Mouse (Mus musculus) cerebral cortex, adult 2 months (tissue): ENCODE results near the gene Myom1.

ENCODE experiments used
- WGBS: fragments of 180-500 bp; shearing (Covaris S2); methylation state at CpG from one replicate; pipeline ENCODE4 v1.1.7; 2018; 5-methylcytosine and 5-hydroxymethylcytosine counted together

Myom1 gene

GRCm38 (mm10) chr17:71098606-71099005 is 96.2 kb downstream of the Myom1 start:
- 79% methylated on average over 3 of the region's 3 CpGs for WGBS

- WGBS: 25% methylated on average over 17 of the region's 17 CpGs
Observed at GRCm38 (mm10) chr17:71102571-71103551, 100.4 kb downstream of the Myom1 start.

DNA sequence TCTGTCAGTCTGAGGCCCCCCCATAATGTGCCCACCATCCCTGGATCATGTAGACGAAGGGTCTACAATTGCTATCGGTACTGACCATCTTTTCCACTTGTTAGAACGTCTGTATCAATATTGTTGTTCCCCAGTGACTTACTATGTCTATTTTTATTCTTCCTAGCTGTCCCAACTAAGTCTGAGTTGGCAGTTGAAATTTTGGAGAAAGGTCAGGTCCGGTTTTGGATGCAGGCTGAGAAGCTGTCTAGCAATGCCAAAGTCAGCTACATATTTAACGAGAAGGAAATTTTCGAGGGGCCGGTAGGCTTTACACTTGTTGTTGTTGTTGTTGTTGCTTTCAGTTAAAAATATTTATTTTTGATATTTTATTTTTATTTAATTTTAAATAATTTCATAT is 102.9 kb downstream of the Myom1 start:
- 92% methylated on average over 7 of the region's 7 CpGs for WGBS

DNA sequence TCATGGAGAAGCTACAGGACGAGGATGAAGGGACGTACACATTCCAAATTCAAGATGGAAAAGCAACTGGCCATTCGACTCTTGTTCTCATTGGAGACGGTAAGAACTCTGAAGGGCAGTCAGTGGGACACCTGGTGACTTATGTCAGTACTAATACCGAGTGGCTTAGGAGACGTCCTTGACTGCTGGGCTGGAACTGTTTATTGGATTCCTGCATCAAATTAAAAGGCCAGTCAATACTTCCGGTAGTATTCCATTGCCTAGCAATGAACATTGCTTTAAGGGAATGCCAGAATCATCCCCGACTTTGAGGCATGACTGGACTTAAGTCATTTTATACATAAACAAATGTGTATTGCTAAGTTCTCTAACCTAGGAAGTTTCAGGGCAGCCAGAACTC is 103.8 kb downstream of the Myom1 start:
- WGBS: 91% methylated on average over 8 of the region's 8 CpGs

GRCm38 (mm10) chr17:71110753-71111265 is 108.4 kb downstream of the Myom1 start:
- 92% methylated on average over 6 of the region's 6 CpGs for WGBS

DNA sequence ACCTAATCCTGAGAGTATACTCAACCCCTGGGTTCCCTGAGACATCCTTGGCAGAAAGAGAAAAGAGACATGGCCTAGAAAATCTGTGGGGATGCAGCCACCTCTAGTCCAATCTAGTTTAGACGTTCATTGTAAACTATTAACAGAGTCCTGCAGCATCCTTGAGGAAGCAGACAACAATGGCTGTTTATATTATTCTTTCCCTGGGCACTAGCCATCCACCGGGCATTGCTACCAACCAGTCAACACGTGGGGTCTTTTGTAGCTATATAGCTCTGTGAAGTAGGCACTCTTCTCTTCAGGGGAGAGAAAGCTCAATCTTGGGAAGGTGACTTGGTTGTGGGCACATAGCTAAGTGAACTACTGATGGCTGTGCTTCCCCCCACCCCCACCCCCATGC is 110.3 kb downstream of the Myom1 start:
- WGBS: 78% methylated on average over 3 of the region's 3 CpGs

DNA sequence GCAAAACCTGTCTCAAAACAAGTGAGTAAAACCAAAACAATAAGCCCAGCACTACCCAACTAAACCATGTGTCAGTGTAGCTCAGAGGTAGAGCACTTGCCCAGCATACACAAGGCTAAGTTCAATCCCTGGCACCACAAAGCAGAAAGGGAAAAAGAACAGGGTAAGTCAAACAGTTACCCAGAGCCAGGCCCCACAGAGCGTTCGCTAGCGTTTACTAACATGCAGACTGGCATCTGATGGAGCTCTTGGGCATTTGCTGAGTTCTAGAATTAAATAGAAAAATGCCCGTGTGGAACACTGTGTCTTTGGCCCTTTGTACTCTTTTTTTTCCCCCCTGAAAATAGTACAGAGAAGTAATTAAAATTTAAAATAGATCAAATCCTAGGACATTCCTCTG is 111.8 kb downstream of the Myom1 start:
- WGBS: 82% methylated on average over 4 of the region's 4 CpGs

GRCm38 (mm10) chr17:71117956-71118355 is 115.5 kb downstream of the Myom1 start:
- WGBS: 94% methylated on average over 4 of the region's 4 CpGs

DNA sequence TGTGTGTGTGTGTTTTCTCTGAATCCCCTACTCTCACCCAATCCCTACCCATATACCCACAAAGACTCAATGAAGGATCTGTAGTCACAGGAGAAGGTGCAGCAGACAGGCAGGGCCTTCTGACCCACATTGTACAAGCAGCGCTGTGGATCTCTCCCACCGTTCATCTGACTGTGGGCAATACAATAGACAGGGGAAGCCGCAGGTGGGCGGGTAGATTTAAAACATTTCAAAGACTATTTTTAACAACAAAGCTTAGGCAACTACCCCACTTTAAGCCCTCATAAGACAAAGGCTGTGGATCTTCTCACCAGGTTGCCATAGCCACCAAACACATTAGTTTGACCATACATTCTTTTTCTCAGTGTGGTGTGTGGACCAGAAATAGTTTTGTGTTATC is 116.2 kb downstream of the Myom1 start:
- 48% methylated on average over 4 of the region's 4 CpGs for WGBS

DNA sequence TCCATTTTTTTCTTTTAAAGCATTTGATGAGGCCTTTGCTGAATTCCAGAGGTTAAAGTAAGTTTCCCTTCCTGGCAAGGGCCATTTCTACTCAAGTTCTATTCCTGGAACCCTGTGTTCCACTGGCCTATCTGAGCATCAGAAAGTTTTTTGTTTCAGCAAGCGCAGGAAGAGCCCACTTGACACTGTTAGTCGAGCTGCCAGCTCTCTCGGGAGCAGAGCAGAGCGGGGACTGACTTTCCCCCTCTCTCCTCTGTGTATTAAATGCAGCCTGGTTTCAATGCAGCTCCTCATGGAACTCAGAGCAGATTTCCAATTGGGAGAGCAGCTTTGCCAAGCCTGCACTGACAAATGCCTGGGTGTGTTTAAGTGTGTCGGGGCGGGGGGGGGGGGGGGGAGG is 118.2 kb downstream of the Myom1 start:
- WGBS: 63% methylated on average over 4 of the region's 6 CpGs

DNA sequence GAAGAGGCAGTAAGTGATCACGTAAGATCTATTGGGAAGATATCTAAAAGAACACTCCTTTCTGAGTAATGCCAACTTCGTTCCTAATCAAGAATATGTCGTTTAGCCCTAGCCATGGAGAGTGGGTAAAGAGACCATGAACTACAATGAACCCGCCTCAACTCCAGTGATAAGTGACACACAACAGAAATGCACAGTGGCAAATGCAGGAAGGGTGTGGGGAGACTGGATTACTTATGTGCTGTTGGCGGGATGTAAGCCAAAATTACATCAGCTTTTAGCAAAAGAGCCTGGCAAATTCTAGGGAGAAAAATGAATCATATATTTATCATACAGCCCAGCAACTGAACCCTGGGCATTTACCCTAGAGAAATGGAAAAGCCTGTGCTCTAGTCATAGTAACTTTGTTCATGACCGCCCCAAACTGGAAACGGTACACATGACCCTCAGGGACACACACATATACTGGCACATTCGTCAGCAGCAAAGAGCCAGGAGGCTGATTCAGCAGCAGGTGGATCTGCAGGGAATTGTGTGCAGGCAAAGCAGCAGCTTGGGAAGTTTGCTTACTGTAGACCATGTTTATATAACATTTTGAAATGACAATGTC is 121.7 kb downstream of the Myom1 start:
- WGBS: 62% methylated on average over 8 of the region's 8 CpGs

DNA sequence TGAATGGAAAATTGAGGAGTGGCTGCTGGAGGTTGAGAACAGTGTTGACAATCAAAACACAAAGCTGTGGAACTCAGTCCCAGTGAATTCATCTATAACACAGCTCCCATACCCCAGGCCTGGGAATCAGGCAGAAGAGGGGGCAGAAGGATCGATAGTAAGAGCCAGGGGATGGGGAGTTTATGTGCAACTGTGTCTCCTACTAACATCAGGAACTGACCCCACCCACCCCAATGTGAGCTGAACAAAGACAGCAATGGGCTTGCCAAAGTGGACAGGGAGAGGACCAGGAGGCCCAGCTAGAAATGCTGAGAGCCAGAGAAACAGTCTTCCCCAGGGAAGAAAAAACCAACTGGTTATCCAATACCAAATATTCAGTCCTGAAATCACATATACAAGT is 122.2 kb downstream of the Myom1 start:
- 70% methylated on average over 1 of the region's 1 CpGs for WGBS

DNA sequence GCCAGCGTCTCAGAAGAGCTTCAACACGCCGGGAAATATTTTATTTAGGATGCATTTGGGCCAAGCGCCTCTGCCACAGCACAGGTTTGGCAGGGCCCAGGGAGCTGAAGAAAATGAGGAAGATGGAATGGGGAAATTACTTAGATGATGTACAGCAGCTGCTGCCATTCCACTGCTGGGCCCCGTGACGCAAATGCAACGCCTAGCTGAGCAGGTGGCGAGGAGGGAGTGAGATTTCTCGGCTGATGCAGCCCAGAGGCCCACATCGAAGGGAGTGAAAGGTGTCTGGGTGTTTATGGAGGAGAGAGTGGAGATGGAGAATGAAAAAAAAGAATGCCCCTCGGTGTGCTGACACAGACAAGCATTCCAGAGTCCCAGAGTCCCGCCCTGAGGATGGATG is 123.1 kb downstream of the Myom1 start:
- WGBS: 53% methylated on average over 12 of the region's 12 CpGs

DNA sequence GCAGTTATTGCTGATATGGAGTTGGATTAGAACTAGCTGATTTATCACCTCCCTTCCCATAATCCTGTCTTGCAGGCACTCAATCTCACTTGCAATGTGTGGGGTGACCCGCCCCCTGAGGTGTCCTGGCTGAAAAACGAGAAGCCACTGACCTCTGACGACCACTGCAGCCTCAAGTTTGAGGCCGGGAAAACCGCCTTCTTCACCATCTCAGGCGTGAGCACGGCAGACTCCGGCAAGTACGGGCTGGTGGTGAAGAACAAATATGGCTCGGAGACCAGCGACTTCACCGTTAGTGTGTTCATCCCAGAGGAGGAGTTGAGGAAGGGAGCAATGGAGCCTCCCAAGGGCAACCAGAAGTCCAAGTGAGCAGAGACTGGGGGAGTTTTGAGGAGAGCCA is 123.6 kb downstream of the Myom1 start:
- WGBS: 91% methylated on average over 12 of the region's 12 CpGs

- WGBS: 84% methylated on average over 7 of the region's 7 CpGs
Observed at GRCm38 (mm10) chr17:71127464-71128110, 125.2 kb downstream of the Myom1 start.

DNA sequence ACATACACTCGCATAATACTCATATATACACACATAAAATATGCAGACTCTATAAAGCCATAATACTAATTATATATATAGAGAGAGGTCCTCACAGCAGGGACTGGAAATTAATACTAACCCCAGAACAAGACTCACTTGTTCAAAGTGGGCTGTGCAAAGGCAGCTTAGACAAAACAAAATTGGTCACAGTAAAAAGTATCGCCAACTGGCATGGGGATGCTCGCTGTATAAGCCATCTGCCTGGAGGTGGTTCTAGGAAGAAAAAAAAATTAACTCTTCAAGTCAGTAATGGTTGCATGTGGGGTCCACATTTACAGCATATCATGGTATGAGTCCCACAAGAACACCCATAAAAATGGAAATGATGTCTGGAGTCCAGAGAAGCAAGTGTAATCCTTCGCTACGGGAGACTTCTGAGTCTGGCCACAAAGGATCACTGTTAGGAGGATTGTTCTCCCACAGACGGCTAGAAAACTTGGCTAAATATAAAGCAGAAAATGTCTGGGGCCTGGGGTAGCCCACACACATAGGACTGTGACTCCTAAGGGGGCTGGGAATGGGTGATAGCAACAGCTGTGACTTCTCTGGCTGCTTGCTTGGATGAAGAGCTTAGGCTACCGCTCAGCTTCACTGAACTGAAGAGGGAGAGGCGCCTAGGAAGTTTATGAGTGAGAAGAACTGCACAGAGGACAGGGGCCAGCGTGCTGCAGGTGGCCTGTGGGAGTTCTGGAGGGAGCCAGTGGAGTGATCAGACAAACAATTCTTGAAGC is 127.2 kb downstream of the Myom1 start:
- 38% methylated on average over 9 of the region's 9 CpGs for WGBS

- 87% methylated on average over 11 of the region's 11 CpGs for WGBS
Observed at GRCm38 (mm10) chr17:71132856-71133439, 130.5 kb downstream of the Myom1 start.

GRCm38 (mm10) chr17:71134441-71134955 is 132.1 kb downstream of the Myom1 start:
- WGBS: 90% methylated on average over 3 of the region's 3 CpGs

DNA sequence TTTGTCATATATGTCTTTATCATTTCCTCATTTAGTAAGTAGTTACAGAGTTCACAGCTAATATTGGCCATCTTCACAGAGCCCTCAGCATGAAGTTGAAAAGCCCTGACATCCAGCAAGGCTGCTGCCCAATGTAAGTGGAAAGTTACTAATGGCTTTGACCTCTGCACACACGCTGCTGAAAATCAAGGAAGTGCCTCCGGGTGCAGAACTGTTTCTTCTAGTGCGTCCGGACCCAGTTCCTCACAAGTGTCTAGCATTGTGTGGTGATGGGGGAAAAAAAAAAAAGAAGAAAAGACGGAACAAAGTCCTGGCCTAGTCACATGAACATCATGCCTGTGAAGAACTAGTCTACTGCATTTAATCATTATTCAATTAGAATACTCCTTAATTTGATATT is 132.7 kb downstream of the Myom1 start:
- 74% methylated on average over 5 of the region's 5 CpGs for WGBS

DNA sequence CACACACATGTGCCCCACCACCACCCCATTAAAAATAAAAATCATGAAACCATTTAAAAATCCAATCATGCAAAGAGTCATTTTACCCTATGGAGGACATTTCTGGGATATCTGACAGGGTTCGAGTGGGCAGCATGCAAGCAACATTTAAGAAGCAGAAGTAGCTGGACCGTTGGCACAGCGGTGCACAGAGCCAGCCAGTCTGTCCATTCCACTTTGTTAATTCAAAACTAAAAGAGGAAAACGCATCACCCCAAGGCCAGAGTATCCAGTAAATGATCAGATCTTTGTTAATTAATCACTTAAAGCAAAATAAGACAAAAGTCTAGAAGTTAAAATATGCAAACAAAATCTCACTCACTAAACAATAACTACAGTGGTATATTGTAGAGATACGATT is 133.4 kb downstream of the Myom1 start:
- 79% methylated on average over 5 of the region's 5 CpGs for WGBS
